Comparison of ENCODE assay signal across 26 mouse cellular contexts in genomic region chr13:94242897-94243296, GRCm38 (mm10).
"Had no signal": no experiment of that assay in that cellular context is flagged by ENCODE, and none has a peak within 500 bp of the region (broad histone marks: within the 10 kb centered on the region; RNA-seq: fewer than 3 reads in every experiment).

No protein-coding gene starts in this region.

- H3K27me3 ChIP-seq: heart, embryonic 12.5 days; hindbrain, embryonic 12.5 days; intestine, embryonic 15.5 days; limb, embryonic 12.5 days; liver, embryonic 13.5 days; liver, embryonic 15.5 days had no signal

- H3K27ac ChIP-seq: gastrocnemius, adult 2 months; heart, embryonic 10.5 days; hindbrain, embryonic 10.5 days; hindbrain, embryonic 12.5 days; hindbrain, embryonic 14.5 days; intestine, embryonic 15.5 days; layer of hippocampus, adult 2 months; left cerebral cortex, adult 2 months; limb, embryonic 10.5 days; limb, embryonic 12.5 days; liver, embryonic 13.5 days; liver, embryonic 15.5 days had no signal

- H3K9me3 ChIP-seq: heart, embryonic 10.5 days; heart, embryonic 12.5 days; hindbrain, embryonic 10.5 days; hindbrain, embryonic 12.5 days; intestine, embryonic 15.5 days; limb, embryonic 10.5 days; limb, embryonic 12.5 days; liver, embryonic 13.5 days; liver, embryonic 15.5 days had no signal

- ATAC-seq: hindbrain, embryonic 16.5 days; inflammation-experienced regulatory T-cells, adult 6 months; intestine, embryonic 15.5 days; intestine, postnatal 0 days had no signal

- H3K4me1 ChIP-seq: intestine, embryonic 15.5 days had no signal

- H3K9ac ChIP-seq: heart, embryonic 12.5 days; hindbrain, embryonic 12.5 days; hindbrain, embryonic 14.5 days; intestine, embryonic 15.5 days; limb, embryonic 12.5 days; liver, embryonic 13.5 days; liver, embryonic 15.5 days had no signal

- H3K4me2 ChIP-seq: heart, embryonic 12.5 days; hindbrain, embryonic 12.5 days; hindbrain, embryonic 14.5 days; intestine, embryonic 15.5 days; limb, embryonic 12.5 days; liver, embryonic 11.5 days; liver, embryonic 13.5 days; liver, embryonic 15.5 days had no signal

- DNase-seq: gastrocnemius, adult 2 months; gastrocnemius, postnatal 10 days; gastrocnemius, postnatal 25 days; heart, adult 18-20 months; heart, postnatal 10 days; heart, postnatal 4 days; kidney, adult 18-20 months; kidney, postnatal 14 days; kidney, postnatal 4 days; liver; liver, embryonic 13.5 days had no signal

- H3K4me3 ChIP-seq: gastrocnemius, adult 2 months; heart, embryonic 10.5 days; heart, embryonic 12.5 days; hindbrain, embryonic 10.5 days; hindbrain, embryonic 12.5 days; intestine, embryonic 15.5 days; layer of hippocampus, adult 2 months; left cerebral cortex, adult 2 months; limb, embryonic 10.5 days; limb, embryonic 12.5 days; liver, embryonic 13.5 days; liver, embryonic 15.5 days had no signal

- H3K36me3 ChIP-seq: heart, embryonic 10.5 days; heart, embryonic 12.5 days; hindbrain, embryonic 10.5 days; hindbrain, embryonic 12.5 days; intestine, embryonic 15.5 days; limb, embryonic 10.5 days; limb, embryonic 12.5 days; liver, embryonic 13.5 days; liver, embryonic 15.5 days had no signal
